Mouse (Mus musculus) brain, embryonic 14.5 days (tissue): Measurements from ENCODE around the gene Nrn1.

ENCODE experiments used
- CTCF ChIP-seq: fragments of 200-500 bp; IDR thresholded peaks from 2 replicates; pipeline ENCODE4 v1.5.1; 2012; ENCODE audit warnings: inconsistent platforms, mild to moderate bottlenecking, moderate library complexity, borderline replicate concordance; ENCODE audit not compliant: insufficient read depth, insufficient read length; ENCODE audit errors: extremely low read depth
- POLR2A ChIP-seq: fragments of 200-500 bp; IDR thresholded peaks from 2 replicates; pipeline ENCODE4 v1.6.1; 2012; ENCODE audit warnings: mild to moderate bottlenecking, inconsistent platforms, borderline replicate concordance; ENCODE audit not compliant: poor library complexity, insufficient read depth, insufficient read length, severe bottlenecking; ENCODE audit errors: extremely low read depth

- no peak for TF ChIP-seq CTCF
- no peak for TF ChIP-seq POLR2A
Measured at GRCm38 (mm10) chr13:36728509-36728908, 6.4 kb downstream of the Nrn1 start.
